Mouse (Mus musculus): ENCODE results near the gene Rpl23.

- TF ChIP-seq EP300 (IDR thresholded peaks at IDR 0.05; ENCODE audit: low read depth) (no peak), CTCF (IDR thresholded peaks at IDR 0.05; ENCODE audit: low read depth) (no peak)
These were observed 33.5 kb upstream of the Rpl23 start for GRCm38 (mm10) chr11:97815736-97816135.

Data from liver, postnatal 0 days (tissue).